Mouse (Mus musculus) limb, embryonic 12.5 days (tissue): Measurements from ENCODE around the gene Mark3. TPM values are rescaled to one million over a fixed set of nuclear protein-coding genes. Genes with fewer than 3 reads are reported as not detected.

Experiments
- ATAC-seq: fragments of 200-750 bp; cut with Nextera tagmentation; 2 replicates; pipeline ENCODE4 v1.8.0; 2017; ENCODE audit warnings: low read depth, moderate TSS enrichment; ENCODE audit not compliant: insufficient number of reproducible peaks, insufficient read depth, low FRiP score, low TSS enrichment
- H3K27ac ChIP-seq: fragments of 300-500 bp; sonication (generic); 2 replicates; pipeline ENCODE4 v1.5.1; 2016; ENCODE audit warnings: mild to moderate bottlenecking, moderate library complexity
- H3K27me3 ChIP-seq: fragments of 300-500 bp; sonication (generic); 2 replicates; pipeline ENCODE4 v1.6.1; 2016; ENCODE audit warnings: mild to moderate bottlenecking, moderate library complexity
- H3K36me3 ChIP-seq: fragments of 300-500 bp; sonication (generic); 2 replicates; pipeline ENCODE4 v1.6.1; 2016; ENCODE audit warnings: mild to moderate bottlenecking, moderate library complexity
- H3K4me1 ChIP-seq: fragments of 300-500 bp; sonication (generic); replicated peaks from 2 replicates; pipeline ENCODE4 v1.6.1; 2016
- H3K4me2 ChIP-seq: fragments of 300-500 bp; sonication (generic); 2 replicates; pipeline ENCODE4 v1.6.1; 2016; ENCODE audit warnings: mild to moderate bottlenecking, moderate library complexity
- H3K4me3 ChIP-seq: fragments of 300-500 bp; sonication (generic); replicated peaks from 2 replicates; pipeline ENCODE4 v1.5.1; 2016; ENCODE audit warnings: mild to moderate bottlenecking
- H3K9ac ChIP-seq: fragments of 300-500 bp; sonication (generic); replicated peaks from 2 replicates; pipeline ENCODE4 v1.6.1; 2016; ENCODE audit warnings: mild to moderate bottlenecking, moderate library complexity
- H3K9me3 ChIP-seq: fragments of 300-500 bp; sonication (generic); 2 replicates; pipeline ENCODE4 v1.6.1; 2016; ENCODE audit warnings: mild to moderate bottlenecking, moderate library complexity
- WGBS: fragments of 180-500 bp; shearing (Covaris S2); methylation state at CpG from one replicate; pipeline ENCODE4 v1.1.7; 2016; 5-methylcytosine and 5-hydroxymethylcytosine counted together
- polyA plus RNA-seq: library from polyadenylated mRNA; unstranded; fragments of >200 nt; fragmentation: Nextera tagmentation; extraction: Ambion mirVana; gene quantifications from 2 replicates; pipeline ENCODE4 v1.2.1, GENCODE M21; 2016

Mark3 gene
- polyA plus RNA-seq, 1 experiment from 2014 or later: 65.5 TPM

GRCm38 (mm10) chr12:111700920-111701458, 126.7 kb downstream of the Mark3 start:
- Histone ChIP-seq H3K36me3 (no peaks in the 10 kb centered on the region; the same call in 1 of the 2 replicates), H3K9ac (no peak overlapping the region), H3K4me1 (peaks cover 9% of the 10 kb centered on the region; the same call in 1 of the 2 replicates), H3K4me3 (no peak overlapping the region), H3K27me3 (no peaks in the 10 kb centered on the region), H3K27ac (no peak overlapping the region), H3K9me3 (no peaks in the 10 kb centered on the region), H3K4me2 (no peak overlapping the region)
- 60% methylated on average over 9 of the region's 9 CpGs for WGBS
- no peak for ATAC-seq

- Histone ChIP-seq H3K27ac (no peak overlapping the region), H3K9me3 (no peaks in the 10 kb centered on the region), H3K4me3 (no peak overlapping the region), H3K4me1 (peaks cover 9% of the 10 kb centered on the region; the same call in 1 of the 2 replicates), H3K36me3 (peaks cover 20% of the 10 kb centered on the region), H3K4me2 (no peak overlapping the region), H3K9ac (no peak overlapping the region), H3K27me3 (no peaks in the 10 kb centered on the region)
- 72% methylated on average over 3 of the region's 3 CpGs for WGBS
- no peak for ATAC-seq
Observed at GRCm38 (mm10) chr12:111703301-111703700, 129.0 kb downstream of the Mark3 start.

DNA sequence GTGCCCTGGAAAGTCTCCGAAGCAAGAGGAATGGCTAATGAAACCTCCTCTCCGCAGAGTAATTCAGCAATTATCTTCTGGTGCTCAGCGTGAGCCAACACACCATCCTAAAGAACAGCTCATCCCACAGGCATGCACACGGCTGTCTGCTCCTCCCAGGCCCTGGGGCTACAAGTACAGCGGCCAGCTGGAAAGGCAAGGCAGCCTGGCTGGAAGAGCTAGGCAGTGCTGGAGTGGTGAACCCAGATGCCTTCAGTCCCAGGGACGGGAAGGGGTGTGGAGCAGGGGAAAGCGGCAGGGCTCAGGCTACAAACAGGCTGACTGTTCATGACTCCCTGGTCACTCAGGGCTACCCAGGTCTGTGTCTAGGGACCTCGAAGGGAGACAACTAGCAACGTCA, 130.3 kb downstream of the Mark3 start:
- 55% methylated on average over 9 of the region's 9 CpGs for WGBS
- no peak for ATAC-seq
- Histone ChIP-seq H3K4me1 (peaks cover 9% of the 10 kb centered on the region; the same call in 1 of the 2 replicates), H3K9me3 (no peaks in the 10 kb centered on the region), H3K4me2 (no peak overlapping the region), H3K27ac (0 out of 2 replicates have a peak overlapping the region, but pooled peaks have one; percentile 17), H3K9ac (no peak overlapping the region), H3K36me3 (peaks cover 33% of the 10 kb centered on the region), H3K27me3 (no peaks in the 10 kb centered on the region), H3K4me3 (no peak overlapping the region)

- Histone ChIP-seq H3K9ac (no peak overlapping the region), H3K27me3 (no peaks in the 10 kb centered on the region), H3K27ac (no peak overlapping the region), H3K4me2 (no peak overlapping the region), H3K9me3 (no peaks in the 10 kb centered on the region), H3K4me3 (no peak overlapping the region), H3K4me1 (peaks cover 9% of the 10 kb centered on the region; the same call in 1 of the 2 replicates), H3K36me3 (peaks cover 41% of the 10 kb centered on the region)
- no peak for ATAC-seq
- 71% methylated on average over 15 of the region's 15 CpGs for WGBS
Observed at GRCm38 (mm10) chr12:111705186-111705973, 131.1 kb downstream of the Mark3 start.

Other genes starting within 250 kb of the Mark3 start
- gene Cdc42bpb, start 196.8 kb upstream of the Mark3 start, polyA plus RNA-seq: 25.6 and 32.1 TPM in 2 replicates
- 4.4 and 6.7 TPM in 2 replicates for gene Lbhd2, start 167.7 kb upstream of the Mark3 start, polyA plus RNA-seq
- gene Exoc3l4, start 157.5 kb upstream of the Mark3 start, polyA plus RNA-seq: 5.6 and 7.1 TPM in 2 replicates
- 4.1 and 5.3 TPM in 2 replicates for gene Tnfaip2, start 132.1 kb upstream of the Mark3 start, polyA plus RNA-seq
- gene Gm266, start 88.7 kb upstream of the Mark3 start, polyA plus RNA-seq: 11.0 and 12.8 TPM in 2 replicates
- 663 and 718 TPM in 2 replicates for gene Eif5, start 36.5 kb upstream of the Mark3 start, polyA plus RNA-seq
- 102 and 112 TPM in 2 replicates for gene Ckb, start 97.8 kb downstream of the Mark3 start, polyA plus RNA-seq
- 10.4 and 11.4 TPM in 2 replicates for gene Trmt61a, start 103.6 kb downstream of the Mark3 start, polyA plus RNA-seq
- gene Bag5, start 138.7 kb downstream of the Mark3 start, polyA plus RNA-seq: 60.5 and 60.9 TPM in 2 replicates
- 59.3 and 63.8 TPM in 2 replicates for gene Apopt1, start 138.7 kb downstream of the Mark3 start, polyA plus RNA-seq
- 114 and 121 TPM in 2 replicates for gene Klc1, start 184.3 kb downstream of the Mark3 start, polyA plus RNA-seq
- 8.0 and 10.2 TPM in 2 replicates for gene Xrcc3, start 239.3 kb downstream of the Mark3 start, polyA plus RNA-seq
- gene Zfyve21, start 239.6 kb downstream of the Mark3 start, polyA plus RNA-seq: 86.0 and 88.6 TPM in 2 replicates